Mouse (Mus musculus) heart, embryonic 15.5 days (tissue): ENCODE results near the gene Iqck. TPM values are rescaled to one million over a fixed set of nuclear protein-coding genes. Genes with fewer than 3 reads are reported as not detected.

ENCODE experiments used
- ATAC-seq: fragments of 200-750 bp; cut with Nextera tagmentation; replicated peaks from 2 replicates; pipeline ENCODE4 v1.8.0; 2017; ENCODE audit warnings: low read depth, moderate TSS enrichment; ENCODE audit not compliant: insufficient number of reproducible peaks, insufficient read depth, low FRiP score
- H3K27ac ChIP-seq: fragments of 300-500 bp; sonication (generic); 2 replicates; pipeline ENCODE4 v1.5.1; 2015; ENCODE audit warnings: mild to moderate bottlenecking, inconsistent platforms
- H3K27me3 ChIP-seq: fragments of 300-500 bp; sonication (generic); 2 replicates; pipeline ENCODE4 v1.6.1; 2015; ENCODE audit warnings: inconsistent platforms
- H3K36me3 ChIP-seq: fragments of 300-500 bp; sonication (generic); 2 replicates; pipeline ENCODE4 v1.6.1; 2015; ENCODE audit warnings: mild to moderate bottlenecking, inconsistent platforms
- H3K4me1 ChIP-seq: fragments of 300-500 bp; sonication (generic); replicated peaks from 2 replicates; pipeline ENCODE4 v1.6.1; 2015; ENCODE audit warnings: inconsistent platforms
- H3K4me2 ChIP-seq: fragments of 300-500 bp; sonication (generic); 2 replicates; pipeline ENCODE4 v1.6.1; 2015; ENCODE audit warnings: inconsistent platforms, mild to moderate bottlenecking, moderate library complexity
- H3K4me3 ChIP-seq: fragments of 300-500 bp; sonication (generic); 2 replicates; pipeline ENCODE4 v1.5.1; 2015; ENCODE audit warnings: mild to moderate bottlenecking, inconsistent platforms
- H3K9ac ChIP-seq: fragments of 300-500 bp; sonication (generic); 2 replicates; pipeline ENCODE4 v1.6.1; 2015; ENCODE audit warnings: mild to moderate bottlenecking, inconsistent platforms
- H3K9me3 ChIP-seq: fragments of 300-500 bp; sonication (generic); replicated peaks from 2 replicates; pipeline ENCODE4 v1.6.1; 2016; ENCODE audit warnings: inconsistent platforms
- WGBS: fragments of 180-500 bp; shearing (Covaris S2); methylation state at CpG from one replicate; pipeline ENCODE4 v1.1.7; 2015; ENCODE audit warnings: mixed read lengths; 5-methylcytosine and 5-hydroxymethylcytosine counted together
- polyA plus RNA-seq: library from polyadenylated mRNA; unstranded; fragments of >200 nt; fragmentation: Nextera tagmentation; extraction: Ambion mirVana; gene quantifications from 2 replicates; pipeline ENCODE4 v1.2.1, GENCODE M21; 2015

Gene Iqck
- polyA plus RNA-seq, 1 experiment from 2014 or later, result 1.0 TPM

DNA sequence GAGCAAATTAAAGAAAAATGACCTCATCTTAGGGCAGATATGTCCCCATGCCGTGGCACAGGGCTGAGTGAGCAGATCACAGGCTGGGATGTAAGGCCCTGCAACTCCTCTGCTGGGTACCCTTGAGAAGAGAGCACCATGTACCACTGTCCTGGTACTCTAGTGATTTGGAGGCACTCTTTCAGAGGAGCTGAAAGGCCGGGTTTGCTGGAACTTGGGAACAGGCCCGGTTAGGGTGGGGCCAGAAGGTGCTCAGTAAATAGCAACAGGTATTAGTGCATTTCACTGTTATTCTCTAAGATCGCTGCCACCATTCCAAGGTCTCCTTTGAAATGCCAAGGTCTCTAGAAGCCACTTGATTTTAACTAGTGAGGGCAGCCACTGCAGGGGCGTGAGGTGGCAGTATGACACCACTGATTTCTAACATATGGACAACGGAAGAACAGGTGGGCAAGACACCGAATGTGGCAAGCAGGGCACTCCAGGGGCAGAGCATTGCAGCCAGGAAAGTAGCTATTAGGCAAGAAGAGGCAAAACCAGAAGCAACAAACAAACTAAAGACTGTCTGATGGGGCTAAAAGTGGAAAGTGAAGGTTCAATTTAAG, 59.1 kb downstream of the Iqck start:
- whole genome bisulfite sequencing, result 75% methylated on average over 7 of the region's 7 CpGs
- Histone ChIP-seq H3K27me3 (no peaks in the 10 kb centered on the region), H3K4me2 (no peak overlapping the region), H3K4me1 (peaks cover 4% of the 10 kb centered on the region; the same call in 1 of the 2 replicates), H3K4me3 (no peak overlapping the region), H3K27ac (no peak overlapping the region), H3K9me3 (no peaks in the 10 kb centered on the region), H3K9ac (no peak overlapping the region), H3K36me3 (no peaks in the 10 kb centered on the region)
- no peak for ATAC-seq

DNA sequence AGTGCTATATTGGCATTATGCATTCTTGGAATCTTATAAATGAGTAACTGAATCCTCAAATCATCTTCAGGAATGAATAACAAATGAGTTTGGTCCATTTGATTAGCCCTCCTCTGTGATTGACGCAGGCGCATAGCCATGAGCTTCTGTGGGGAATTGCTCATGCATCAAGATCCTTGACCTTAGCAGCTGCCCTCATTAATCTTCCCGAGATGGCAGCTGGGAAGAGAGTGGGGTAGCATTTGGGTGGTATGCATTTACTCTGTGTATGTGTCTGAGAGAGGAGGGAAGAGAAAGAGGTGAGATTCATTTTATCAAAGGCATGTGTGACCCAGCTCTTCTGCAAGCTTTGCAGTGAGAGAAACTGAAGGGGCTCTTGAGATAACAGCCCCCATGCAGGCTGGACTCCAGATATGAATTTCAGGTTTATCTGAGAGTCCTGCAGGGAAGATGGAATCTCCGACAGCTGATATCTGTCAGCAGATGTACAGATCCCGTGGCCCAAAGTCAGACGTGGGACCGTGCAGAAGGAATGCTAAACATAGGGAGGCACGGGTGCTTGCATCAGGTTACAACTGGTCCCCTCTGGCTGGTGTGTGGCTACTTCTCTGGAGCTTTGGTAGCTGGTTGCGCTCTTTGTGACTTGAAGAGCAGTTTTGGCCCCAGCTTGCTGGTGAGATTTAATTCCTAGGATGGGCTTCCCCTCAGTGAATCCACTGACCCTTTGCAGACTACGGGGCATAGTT, 63.9 kb downstream of the Iqck start:
- Histone ChIP-seq H3K4me2 (no peak overlapping the region), H3K9ac (no peak overlapping the region), H3K4me1 (peaks cover 5% of the 10 kb centered on the region; the same call in 1 of the 2 replicates), H3K9me3 (no peaks in the 10 kb centered on the region), H3K4me3 (no peak overlapping the region), H3K27ac (no peak overlapping the region), H3K36me3 (no peaks in the 10 kb centered on the region), H3K27me3 (no peaks in the 10 kb centered on the region)
- no peak for ATAC-seq
- WGBS, result 45% methylated on average over 10 of the region's 10 CpGs

DNA sequence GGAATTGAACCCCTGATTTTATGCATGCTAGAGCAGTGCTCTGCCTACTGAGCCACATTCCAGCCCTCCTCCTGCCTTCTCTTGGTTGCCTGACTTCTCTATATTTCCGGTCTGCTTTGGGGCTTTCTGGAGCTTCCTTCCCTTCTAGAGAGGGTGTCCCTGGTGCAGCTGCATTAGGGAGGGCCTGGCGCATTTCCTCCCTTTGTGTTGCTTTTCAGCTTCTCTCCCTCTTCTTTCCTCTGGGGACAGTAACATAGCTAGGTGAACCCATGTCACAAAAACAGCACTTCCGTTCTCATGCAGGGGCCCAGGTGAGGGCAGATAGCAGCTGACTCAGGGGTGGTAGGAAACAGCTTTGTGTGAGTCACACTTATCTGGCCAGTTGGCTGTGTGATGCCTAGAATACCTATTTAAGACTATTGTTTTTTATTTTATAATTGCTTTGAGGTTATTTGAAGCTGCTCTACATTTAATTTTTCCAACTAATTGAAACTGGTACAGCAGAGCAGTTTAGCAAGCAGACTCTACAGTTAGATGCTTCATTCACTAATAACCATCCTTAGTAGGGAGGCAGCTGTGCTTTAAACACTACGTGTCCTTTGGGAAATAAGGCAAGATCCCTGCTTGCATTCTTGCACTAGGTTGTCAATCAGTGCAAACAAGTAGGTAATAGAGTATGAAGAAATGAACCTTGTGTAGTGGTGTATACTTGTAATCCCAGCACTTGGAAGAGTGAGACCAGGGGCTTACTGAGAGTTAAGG, 67.1 kb downstream of the Iqck start:
- no peak overlapping the region for H3K4me2 ChIP-seq
- H3K4me3 ChIP-seq, result no peak overlapping the region
- no peaks in the 10 kb centered on the region for H3K9me3 ChIP-seq
- no peaks in the 10 kb centered on the region for H3K36me3 ChIP-seq
- H3K27me3 ChIP-seq, result no peaks in the 10 kb centered on the region
- ATAC-seq, result peak; percentile 31; the same call in 1 of the 2 replicates
- 0 out of 2 replicates have a peak overlapping the region, but pooled peaks have one; percentile 23 for H3K27ac ChIP-seq
- H3K9ac ChIP-seq, result no peak overlapping the region
- peaks cover 5% of the 10 kb centered on the region; the same call in 1 of the 2 replicates for H3K4me1 ChIP-seq
- 45% methylated on average over 4 of the region's 4 CpGs for WGBS

DNA sequence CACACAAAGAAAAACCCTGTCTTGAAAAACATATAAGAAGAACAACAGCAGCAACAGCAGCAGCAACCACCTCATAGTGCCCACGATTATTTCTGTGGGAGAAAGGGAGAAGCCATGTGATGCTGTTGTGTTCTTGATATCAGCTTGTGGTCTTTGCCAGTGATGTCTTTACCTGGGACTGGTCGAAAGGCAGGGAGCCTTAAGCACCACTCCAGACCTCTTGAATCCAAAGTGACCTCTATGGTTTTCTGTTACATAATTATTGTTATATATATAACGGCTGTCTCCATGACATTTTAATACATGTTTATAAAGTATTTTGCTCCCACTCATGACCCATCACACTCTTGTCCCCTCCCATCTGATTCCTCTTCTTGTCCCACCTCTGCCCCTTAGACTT, 70.0 kb downstream of the Iqck start:
- H3K27me3 ChIP-seq, result no peaks in the 10 kb centered on the region
- no peak overlapping the region for H3K4me2 ChIP-seq
- H3K9me3 ChIP-seq, result no peaks in the 10 kb centered on the region
- H3K9ac ChIP-seq, result no peak overlapping the region
- ATAC-seq, result no peak
- H3K36me3 ChIP-seq, result no peaks in the 10 kb centered on the region
- no peak overlapping the region for H3K4me3 ChIP-seq
- no peak overlapping the region for H3K27ac ChIP-seq
- 73% methylated on average over 3 of the region's 3 CpGs for whole genome bisulfite sequencing
- peaks cover 18% of the 10 kb centered on the region for H3K4me1 ChIP-seq

DNA sequence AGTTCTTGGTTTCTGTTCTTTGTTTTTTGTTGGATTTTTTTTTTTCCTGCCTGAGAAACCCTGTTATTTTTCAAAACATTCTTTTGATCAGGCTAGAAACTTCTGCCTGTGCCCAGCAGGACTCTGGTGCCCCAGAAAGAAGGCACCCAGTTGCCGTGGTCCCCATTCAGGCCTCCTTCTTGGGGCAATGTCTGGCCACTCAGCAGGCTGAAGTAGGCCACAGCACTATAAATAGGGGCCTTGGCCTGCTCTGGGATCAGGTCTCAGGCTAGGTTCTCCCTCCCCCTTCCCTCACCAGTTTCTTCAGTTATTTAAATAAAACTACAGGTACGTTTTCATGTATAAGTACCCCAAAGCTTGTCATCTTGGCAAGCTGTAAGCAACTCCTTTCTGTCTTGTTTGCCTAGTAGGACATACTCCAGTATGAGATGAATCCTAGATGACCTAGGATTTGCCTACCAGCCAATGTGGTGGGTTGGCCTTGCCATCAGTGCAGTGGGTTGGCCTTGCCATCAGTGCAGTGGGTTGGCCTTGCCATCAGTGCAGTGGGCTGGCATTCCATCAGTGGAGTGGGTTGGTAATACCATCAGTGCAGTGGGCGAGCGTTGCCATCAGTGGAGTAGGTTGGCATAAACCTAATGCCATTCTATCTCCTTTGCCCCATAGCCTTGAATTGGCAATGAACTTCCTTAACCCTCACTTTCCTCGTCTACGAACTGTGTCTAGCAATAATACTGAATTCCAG, 71.1 kb downstream of the Iqck start:
- Histone ChIP-seq H3K36me3 (no peaks in the 10 kb centered on the region), H3K9me3 (no peaks in the 10 kb centered on the region), H3K27me3 (no peaks in the 10 kb centered on the region), H3K9ac (no peak overlapping the region), H3K4me3 (no peak overlapping the region), H3K27ac (no peak overlapping the region), H3K4me1 (peaks cover 19% of the 10 kb centered on the region), H3K4me2 (no peak overlapping the region)
- ATAC-seq, result no peak
- WGBS, result 87% methylated on average over 6 of the region's 6 CpGs

DNA sequence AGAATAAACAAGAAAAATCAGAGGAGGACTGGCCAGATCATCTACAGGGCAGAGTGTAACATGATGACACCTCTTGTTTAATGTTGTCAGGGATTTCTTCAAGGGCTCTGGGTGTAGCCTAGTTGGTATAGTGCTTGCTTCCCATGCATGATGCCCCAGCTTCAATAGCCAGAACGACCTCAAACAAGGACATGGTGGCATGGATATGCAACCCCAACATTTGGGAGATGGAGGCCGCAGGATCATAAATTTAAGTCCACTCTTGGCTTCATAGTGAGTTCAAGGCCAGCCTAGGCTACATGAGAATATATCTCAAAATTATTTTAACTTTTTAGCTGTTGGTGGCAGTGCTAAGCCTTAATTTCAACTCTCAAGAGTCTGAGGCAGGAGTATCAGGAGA, 71.7 kb downstream of the Iqck start:
- Histone ChIP-seq H3K27me3 (no peaks in the 10 kb centered on the region), H3K9me3 (no peaks in the 10 kb centered on the region), H3K9ac (no peak overlapping the region), H3K27ac (no peak overlapping the region), H3K36me3 (no peaks in the 10 kb centered on the region), H3K4me2 (no peak overlapping the region), H3K4me3 (no peak overlapping the region), H3K4me1 (peaks cover 19% of the 10 kb centered on the region)
- whole genome bisulfite sequencing, result 89% methylated on average over 2 of the region's 2 CpGs
- no peak for ATAC-seq

DNA sequence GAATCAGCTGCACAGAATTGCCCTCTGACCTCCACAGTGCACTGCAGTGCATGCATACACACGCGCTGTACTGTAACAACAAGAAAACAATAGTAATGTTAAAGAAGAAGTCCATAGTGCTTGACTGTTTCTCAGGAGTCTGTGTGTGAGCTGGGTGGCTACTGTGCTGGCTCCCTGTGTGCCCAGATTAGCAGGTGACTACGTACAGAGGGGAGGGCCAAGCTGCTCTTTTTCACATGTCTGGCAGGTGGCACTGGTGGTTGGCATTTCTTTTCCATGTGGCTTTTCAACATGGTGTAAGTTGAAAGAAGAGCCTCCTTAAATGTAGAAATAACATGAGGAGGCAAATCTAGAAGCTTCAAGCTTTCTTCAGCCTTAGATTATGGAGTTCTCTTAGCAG, 72.8 kb downstream of the Iqck start:
- Histone ChIP-seq H3K4me3 (no peak overlapping the region), H3K9me3 (no peaks in the 10 kb centered on the region), H3K27ac (no peak overlapping the region), H3K4me1 (peaks cover 19% of the 10 kb centered on the region), H3K9ac (no peak overlapping the region), H3K4me2 (no peak overlapping the region), H3K36me3 (no peaks in the 10 kb centered on the region), H3K27me3 (no peaks in the 10 kb centered on the region)
- ATAC-seq, result no peak
- WGBS, result 93% methylated on average over 3 of the region's 3 CpGs

DNA sequence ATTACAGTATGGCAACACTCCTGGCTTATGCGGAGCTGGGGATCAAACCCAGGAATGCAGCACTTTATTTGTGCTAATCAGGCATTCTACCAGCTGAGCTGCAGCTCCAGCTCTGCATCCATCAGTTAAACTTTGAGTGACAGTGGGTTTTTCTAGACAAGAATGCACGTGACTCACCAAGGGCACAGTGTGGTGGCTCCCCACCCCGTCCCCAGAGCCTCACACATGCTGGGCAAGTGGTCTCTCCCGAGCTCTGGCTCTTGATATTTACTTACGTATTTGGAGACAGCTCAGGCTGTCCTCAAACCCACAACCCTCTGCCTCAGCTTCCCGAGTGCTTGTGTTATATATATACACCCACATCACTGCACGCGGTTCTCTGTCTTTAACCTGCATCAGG, 73.4 kb downstream of the Iqck start:
- Histone ChIP-seq H3K36me3 (no peaks in the 10 kb centered on the region), H3K9me3 (no peaks in the 10 kb centered on the region), H3K4me1 (peaks cover 19% of the 10 kb centered on the region), H3K9ac (no peak overlapping the region), H3K27ac (peak overlapping the region; percentile 67), H3K4me2 (no peak overlapping the region), H3K27me3 (no peaks in the 10 kb centered on the region), H3K4me3 (no peak overlapping the region)
- 58% methylated on average over 8 of the region's 8 CpGs for WGBS
- ATAC-seq, result no peak

DNA sequence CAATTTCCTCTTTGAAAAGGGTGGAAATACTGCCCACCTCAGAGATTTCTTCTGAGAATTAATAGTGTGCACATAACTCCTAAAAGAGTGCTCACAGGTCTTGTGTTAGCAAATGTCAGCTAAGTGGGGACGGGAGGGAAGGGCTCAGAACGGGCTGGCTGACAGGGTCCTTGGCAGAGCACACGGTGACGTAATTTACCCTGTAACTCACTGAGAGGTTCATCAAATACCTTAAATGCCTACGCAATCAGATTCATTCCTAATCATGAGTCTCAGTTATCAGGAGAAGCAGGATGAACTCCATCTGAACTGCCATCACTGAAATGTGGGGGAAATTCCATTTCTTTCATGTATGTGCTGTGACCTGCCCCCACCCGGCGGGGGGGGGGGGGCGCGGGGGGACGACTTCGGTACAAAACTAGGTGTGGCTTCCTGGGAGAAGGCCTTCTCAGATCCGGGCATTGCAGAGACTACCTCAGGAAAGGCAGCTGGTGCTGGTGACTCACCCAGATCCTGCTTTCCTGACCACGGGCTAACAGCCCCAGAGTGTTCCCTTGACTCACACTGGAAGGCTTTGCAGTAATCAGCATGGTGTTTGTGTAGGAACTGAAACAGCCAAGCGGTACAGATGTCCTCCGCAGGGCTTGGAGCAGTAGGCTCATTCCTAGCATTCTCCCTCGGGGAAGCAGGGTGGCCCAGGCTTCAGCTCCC, 74.2 kb downstream of the Iqck start:
- ATAC-seq, result peak; percentile 83
- Histone ChIP-seq H3K4me1 (peaks cover 19% of the 10 kb centered on the region), H3K27ac (peak overlapping the region; percentile 67), H3K27me3 (no peaks in the 10 kb centered on the region), H3K9me3 (no peaks in the 10 kb centered on the region), H3K4me3 (0 out of 2 replicates have a peak overlapping the region, but pooled peaks have one; percentile 19), H3K9ac (no peak overlapping the region), H3K36me3 (no peaks in the 10 kb centered on the region), H3K4me2 (peak overlapping the region; percentile 52)
- WGBS, result 7% methylated on average over 14 of the region's 16 CpGs

DNA sequence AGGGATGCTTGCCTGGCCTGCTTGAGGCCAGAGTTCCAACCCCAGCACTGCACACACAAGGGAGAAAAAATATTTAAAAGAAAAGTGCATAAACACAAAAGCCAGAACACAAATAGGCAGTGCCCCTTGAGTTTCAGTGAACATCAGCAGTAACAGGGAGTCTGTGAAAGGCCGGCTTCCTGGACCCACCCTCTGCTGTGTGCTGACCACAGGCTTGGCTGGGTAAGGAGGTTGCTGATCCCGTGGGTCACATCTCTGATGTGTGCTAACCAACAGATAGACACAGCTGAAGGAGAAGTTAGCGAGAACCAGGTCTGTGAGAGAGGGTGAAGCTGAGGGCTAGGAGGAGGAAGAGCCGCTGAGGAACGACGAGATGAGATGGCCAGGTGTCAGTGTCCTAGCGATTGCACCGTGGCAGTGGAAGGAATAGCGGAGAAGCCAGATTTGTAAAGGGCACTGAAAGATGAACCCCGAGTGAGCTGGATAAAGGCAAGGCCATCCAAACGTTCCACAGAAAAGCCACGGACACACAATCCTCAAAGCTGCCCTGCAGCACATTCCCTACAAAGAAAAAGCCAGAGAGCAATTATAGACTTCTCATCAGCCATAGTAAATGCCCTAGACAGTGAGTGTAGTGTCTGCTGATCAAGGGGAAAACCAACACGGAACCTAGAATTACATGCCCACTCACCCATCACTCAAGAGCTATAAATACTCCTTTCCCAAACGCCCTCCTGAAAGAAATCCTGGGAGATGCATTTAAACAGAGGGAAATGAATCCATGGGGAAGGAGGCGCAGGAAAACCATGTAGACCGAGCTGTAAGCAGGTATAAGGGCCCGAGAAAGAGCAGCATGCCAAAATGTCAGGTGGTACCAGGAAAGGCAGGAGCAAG, 76.2 kb downstream of the Iqck start:
- no peaks in the 10 kb centered on the region for H3K27me3 ChIP-seq
- no peak for ATAC-seq
- 73% methylated on average over 17 of the region's 17 CpGs for WGBS
- no peak overlapping the region for H3K27ac ChIP-seq
- H3K4me2 ChIP-seq, result no peak overlapping the region
- no peak overlapping the region for H3K9ac ChIP-seq
- no peak overlapping the region for H3K4me3 ChIP-seq
- no peaks in the 10 kb centered on the region for H3K36me3 ChIP-seq
- no peaks in the 10 kb centered on the region for H3K9me3 ChIP-seq
- H3K4me1 ChIP-seq, result peaks cover 19% of the 10 kb centered on the region
